Mouse (Mus musculus) left cerebral cortex, postnatal 10 days (tissue): ENCODE measurements at regions not wholly inside any gene's neighbourhood (a gene's known extent, or its start where the extent isn't known, plus 50 kb on each side); places are given as distances from the start of the nearest gene placed in this dataset.
A peak's percentile ranks its signal among the peaks of the same experiment; 100 is the strongest.

Experiments
- DNase-seq, 2 experiments: peaks; one replicate each; pipeline ENCODE4 v3.0.0; 2021 to 2022; ENCODE audit warnings: low spot score in 2 of 2, mixed read lengths in 1 of 2; ENCODE audit errors: extremely low spot score in 1 of 2
- intact Hi-C: fragments of 180-260 bp; cut with DNase I; formaldehyde crosslinking; loops from one replicate; pipeline ENCODE4 v1.15.1; 2025

DNA sequence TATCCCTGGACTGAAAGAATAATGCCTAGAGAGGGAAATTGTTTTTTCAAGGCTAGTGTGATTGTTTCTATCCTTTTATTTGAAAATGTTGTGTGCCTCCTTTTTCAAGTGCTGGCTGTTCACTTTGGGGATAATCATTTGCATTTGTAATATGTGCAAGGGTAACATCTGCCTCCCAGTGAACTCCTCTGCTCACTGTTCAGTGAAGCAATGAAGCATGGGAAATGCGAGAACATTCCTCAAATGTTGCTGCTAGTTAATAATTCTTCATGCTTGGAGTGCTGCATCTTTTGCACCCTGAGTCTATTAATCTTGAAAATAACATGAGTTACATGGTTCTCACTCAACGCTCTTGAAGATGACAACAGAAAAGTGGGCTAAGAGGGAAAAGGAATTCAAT, 310.6 kb downstream of the Serpinb8 start:
- no peak for DNase-seq
- intact Hi-C loops, result no loop called here

DNA sequence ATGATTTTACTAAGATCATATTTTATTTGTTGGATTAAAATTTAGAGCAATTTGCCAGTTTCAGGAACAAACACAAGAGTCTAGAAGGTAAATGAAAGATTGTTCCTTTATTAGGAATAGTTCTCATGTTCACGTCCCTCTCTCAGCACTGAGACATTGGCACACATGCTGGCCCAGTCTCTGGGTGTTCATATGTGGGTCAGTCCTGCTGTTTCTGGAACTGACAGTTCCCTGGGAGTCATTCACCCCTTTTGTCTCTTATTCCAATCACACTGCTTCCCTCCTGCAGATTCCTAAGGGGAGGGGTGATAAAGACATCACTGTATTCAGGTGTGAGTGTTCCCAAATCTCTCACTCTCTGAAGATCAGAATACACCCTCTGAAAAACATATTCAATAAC, 311.1 kb downstream of the Serpinb8 start:
- intact Hi-C loops, result no loop called here
- no peak for DNase-seq

DNA sequence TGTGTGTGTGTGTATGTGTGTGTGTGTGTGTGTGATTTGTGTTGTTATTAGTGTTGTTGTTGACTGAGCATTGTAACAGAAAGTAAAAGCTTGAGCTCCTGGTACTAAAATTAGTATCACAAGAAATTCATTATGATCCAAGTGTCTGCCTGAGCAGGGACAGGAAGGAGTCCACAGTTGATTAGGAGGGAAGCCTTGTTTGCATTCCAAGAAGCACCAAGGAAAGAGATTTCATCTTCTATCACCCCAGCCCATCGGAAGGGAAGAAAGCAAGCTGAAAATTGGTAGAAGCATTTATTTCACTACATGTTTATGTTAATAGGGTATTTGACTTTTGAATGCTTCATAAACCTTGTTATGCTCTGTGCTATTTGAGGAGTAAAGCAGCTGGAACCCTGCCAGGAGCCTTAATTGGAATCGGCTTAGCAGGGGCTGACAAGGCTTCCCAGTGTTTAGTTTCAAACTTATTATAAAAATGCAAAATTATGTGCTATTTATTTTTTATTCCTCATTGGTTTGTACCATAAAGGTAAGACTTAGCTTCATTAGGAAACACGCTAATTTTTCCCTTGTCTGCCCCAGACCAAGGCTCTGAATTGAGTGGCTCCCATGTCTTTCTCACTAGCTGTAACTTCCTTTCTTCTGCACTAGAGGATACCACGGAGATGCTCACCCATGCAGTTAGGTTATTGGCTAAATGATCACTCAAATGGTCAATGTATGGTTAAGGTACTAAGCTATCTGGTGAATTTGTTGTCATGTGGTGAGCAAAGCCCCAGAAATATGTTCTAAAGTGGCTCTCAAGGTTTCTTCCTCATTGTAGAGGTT, 318.6 kb downstream of the Serpinb8 start:
- peak in 1 of 2 experiments; percentile 30 for DNase-seq

DNA sequence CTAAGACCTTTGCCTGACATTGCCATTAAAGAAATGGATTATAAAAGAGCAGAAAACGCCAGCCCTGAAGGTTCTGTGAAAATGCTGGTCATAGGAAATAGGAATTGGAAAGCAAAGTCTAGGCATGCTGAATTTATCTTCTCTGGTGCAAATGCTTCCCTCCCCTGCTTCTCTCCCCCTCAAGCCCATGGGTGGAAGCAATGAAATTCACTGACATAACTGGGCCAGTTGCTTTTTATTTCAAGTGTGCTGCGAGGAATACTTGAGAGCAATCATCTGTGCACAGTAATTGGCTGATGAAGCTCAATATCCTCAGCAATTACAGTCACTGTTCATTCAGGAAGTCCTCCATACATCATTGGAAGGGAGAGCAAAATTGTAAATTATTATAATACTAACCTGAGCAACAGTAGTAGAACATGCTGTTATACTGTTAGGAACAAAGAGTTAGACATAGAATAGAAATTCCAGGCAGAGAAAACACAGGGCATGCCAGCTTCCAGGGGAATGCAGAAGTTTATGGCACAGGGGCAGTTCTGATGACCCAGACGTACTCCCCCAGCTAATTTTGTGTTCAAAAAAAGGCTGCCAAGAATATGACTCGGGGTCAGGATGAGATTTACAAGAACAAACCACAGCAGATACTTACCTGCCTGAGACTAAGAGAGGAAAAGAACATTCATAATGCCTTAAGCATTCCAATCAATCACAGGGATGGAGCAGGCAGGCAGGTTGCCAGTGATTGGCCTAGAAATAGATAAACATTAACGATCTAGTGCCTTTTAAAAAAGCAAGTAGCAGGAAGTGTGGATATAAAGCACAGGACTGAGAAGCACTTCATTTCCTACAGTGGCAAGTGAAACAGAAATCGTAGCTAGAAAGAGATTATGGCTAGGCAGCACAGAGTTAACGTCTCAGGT, 325.1 kb downstream of the Serpinb8 start:
- DNase-seq, result no peak
- intact Hi-C loops, result no loop called here

More for the DNA sequence above, 318.6 kb downstream of the Serpinb8 start:
- intact Hi-C loops, result no loop called here

DNA sequence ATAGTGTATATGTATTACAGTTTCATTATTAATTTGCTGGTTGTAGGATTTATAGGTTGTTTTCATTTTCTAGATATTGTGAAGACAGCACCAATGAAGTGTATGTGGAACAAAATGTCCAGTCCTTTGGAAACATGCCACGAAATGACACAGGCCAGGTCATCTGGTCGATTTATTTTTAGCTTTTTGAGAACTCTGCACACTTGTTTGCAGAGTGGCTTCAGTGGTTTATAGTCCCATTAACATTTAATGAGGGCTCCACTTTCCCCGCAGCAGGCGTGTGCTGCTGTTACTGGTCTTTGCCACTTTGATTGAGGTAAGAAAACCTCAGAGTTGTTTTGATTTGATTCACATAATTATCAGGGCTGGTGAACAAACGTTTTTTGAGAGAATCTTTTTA, 327.2 kb downstream of the Serpinb8 start:
- no peak for DNase-seq
- intact Hi-C loops, result no loop called here

DNA sequence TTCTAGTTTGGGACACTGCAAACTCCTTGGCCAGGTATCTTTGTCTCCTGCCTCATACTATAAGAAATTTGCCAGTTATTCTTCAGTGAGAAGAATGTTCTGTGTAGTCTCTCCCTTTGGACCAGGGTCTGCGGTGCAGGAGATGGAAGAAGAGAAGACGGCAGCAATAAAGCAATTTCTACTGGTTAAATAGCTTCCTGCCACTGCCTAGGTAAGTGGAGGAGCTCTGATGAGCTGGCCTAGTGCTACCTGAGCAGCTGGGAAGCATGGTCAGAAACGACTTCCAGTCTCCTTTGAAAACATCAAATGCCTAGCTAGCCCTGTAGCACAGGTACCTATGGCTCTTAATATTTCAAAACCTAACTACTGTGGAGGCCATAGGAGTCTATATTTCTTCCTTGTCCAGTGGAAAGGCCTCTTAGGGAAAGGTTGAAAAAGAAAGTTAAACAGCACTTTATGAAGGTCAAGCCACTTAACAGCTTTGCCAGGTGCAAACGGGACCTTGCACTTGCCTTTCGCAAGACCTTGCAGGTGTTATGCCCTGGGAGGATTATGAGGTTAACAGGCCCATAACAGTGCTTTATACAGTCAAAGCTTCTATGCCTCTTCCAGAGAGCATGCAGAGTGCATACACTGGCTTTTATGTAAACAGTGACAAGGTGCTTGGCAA, 351.9 kb downstream of the Serpinb8 start:
- intact Hi-C loops, result no loop called here
- DNase-seq, result no peak

DNA sequence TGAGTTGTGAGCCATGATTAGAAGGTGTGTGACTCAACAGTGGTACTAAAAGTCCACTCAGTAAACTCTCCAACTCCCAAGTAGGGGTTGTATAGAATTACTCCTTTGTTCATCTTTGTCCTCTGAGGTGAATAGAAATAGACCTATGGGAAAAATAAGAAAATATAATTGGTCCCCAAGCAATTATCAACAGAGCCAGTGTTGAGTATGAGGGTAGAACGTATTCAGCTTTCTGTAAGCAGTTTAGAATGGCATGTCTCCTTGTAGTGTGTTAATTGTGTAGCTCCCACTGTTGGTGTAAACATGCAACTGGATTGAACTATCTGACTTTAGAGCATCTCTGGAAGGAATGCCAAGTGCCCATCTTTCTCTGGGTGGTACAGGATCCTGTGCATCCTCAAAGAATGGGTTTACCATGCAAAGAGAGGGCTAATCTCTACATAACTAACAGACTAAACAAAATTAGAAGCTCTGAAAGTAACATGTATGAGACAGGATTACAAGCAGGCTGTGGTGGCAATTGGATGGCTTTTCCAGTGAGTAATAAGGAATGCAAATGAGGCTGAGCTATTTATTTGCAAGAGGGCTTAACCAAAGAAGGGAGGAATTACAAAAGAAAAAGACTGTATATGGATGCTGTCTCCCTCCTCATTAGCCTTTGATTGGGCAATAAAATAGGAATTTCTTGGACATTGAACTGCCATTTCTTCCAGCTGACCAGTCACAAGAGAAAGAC, 356.6 kb downstream of the Serpinb8 start:
- intact Hi-C loops, result no loop called here
- no peak for DNase-seq

DNA sequence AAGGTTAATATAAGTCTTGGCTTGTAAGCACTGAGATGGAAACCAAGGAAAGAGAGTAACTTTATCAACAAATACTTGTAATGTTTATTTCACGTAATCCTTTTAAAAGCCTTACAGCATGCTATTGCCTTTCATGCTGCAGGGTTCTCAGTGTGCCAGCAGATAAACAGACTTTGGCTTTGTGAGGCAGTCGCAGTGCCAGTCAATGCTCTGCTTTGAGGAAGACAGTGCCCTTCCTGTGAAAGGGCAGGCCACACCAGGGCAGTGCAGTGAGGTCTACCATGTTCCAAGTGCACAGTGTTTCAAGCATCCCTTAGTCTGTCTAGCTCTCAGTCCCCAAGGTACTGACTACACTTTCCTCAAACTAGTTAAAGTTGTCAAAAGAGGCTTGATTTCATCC, 360.6 kb downstream of the Serpinb8 start:
- DNase-seq, result no peak
- intact Hi-C loops, result no loop called here

DNA sequence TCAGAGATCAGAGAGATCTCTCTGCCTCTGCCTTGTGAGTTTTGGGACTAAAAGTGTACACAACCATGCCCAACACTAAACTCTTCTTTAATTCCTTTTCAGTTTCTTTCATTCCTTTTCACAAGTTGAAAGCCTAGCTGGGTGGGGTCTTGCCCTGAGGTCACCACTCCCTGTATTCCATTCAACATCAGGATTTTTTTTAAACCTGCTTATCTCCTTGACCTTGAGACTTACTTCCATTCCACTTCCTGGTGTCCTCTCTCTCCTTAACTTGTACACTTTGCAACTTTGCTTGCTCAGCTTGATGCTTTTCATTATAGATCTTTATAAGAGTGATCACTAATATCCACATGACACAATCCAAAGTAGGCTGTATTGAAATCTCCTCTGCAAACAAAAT, 371.2 kb downstream of the Serpinb8 start:
- intact Hi-C loops, result no loop called here

DNA sequence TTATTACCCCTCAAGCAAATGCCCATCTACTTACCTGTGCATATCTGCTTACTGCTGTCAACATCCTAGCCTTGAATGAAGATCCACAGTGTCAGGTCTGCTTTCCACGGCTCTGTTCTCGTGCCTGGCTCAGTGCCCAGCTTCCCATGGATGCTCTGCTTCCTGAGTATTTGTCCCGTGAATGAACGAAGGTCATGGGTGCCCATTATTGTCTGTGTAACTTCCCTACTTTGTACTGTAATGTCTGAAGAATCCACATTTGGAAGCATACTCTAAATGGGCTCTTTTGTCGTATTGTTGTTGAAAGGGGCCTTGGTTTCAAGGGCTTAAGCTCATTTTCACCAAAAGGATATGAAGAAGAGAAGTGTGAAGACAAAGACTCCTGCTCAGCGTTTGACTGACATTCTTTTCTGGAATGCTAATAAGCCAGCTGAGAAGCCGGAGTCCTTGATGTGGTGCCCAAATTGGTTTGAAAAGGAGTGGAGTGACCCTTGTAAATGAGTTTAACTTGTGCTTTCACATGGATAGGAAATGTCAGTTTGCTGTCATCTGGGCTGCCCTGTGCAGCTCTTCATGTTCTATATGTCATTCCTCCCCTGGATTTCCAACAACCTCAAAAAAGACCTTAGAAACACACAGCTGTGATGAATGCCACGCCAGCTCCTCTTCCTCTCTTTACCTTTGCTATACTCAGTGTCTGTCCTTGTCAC, 386.0 kb downstream of the Serpinb8 start:
- intact Hi-C loops, result no loop called here
- no peak for DNase-seq

More for the DNA sequence above, 371.2 kb downstream of the Serpinb8 start:
- no peak for DNase-seq

DNA sequence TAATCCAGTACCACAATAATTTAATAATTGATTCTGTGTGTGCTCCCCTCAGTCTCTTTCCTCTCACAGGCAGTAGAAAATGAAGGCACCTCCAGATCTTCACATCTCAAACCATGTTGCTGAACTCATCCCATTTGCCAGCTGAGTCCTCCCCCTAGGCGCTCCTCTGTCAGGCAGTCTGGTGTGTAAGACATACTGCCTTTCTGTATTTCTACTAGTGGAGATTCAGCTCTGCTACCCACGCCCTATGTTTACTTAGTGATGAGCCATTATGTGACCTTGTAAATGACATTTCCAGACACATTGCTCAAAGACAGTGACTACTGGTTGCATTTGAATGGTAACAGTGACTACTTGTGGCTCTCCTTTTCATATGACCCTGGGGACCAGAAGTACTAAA, 387.9 kb downstream of the Serpinb8 start:
- DNase-seq, result no peak
- intact Hi-C loops, result no loop called here

DNA sequence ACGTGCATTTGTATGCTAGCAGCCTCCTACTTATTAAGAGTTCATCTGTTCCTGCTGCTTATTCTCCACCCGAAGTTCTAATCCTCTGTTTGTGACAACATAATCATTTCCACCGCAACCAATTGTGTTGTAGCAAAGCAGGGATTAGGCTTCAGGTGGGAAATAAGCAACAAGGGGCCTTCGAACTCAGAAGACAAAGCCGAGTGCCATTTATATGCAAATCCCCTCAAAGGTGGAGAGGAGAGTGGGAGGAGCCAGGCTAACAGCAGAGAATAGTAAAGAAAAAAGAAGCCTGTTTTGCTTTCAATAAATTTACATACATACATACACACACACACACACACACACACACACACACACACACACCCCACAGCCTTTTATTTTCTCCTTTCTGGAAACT, 388.6 kb downstream of the Serpinb8 start:
- no peak for DNase-seq
- intact Hi-C loops, result no loop called here

DNA sequence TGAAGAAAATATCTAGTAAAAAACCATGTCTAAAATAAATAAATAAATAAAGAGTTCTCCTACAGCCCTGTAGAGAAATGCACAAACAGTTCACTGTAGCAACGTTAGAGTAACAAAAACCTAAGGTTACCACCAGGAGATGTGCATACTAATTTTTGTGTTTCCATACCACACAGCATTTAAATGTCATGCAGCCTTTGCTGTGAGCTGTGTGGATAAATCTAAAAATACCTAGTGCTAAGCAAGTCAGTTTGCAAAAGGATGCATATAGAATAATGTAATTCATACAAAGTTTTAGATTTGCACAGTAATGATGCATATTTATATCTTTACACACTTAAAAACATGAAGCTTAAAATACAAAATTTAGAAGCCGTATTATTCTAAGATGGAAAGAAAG, 395.8 kb downstream of the Serpinb8 start:
- no peak for DNase-seq

DNA sequence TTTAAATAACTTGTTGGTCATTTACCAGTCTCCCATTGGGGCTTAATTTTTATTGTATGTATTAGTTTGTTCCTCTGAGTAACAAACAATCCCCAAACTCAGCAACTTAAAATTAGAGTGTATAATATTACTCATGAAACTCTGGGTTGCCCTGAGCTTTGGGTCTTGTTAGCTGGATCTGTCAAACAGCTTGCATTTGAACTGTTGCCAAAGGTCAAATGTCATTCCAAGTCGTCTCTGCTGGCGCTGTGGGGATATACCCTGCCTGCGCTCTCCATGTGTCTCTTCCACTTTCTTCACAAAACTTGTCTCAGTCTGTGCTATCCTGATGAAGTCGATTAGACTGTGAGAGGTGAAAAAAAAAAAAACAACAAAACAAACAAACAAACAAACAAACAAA, 398.3 kb downstream of the Serpinb8 start:
- DNase-seq, result no peak
- intact Hi-C loops, result no loop called here

More for the DNA sequence above, 395.8 kb downstream of the Serpinb8 start:
- intact Hi-C loops, result no loop called here

DNA sequence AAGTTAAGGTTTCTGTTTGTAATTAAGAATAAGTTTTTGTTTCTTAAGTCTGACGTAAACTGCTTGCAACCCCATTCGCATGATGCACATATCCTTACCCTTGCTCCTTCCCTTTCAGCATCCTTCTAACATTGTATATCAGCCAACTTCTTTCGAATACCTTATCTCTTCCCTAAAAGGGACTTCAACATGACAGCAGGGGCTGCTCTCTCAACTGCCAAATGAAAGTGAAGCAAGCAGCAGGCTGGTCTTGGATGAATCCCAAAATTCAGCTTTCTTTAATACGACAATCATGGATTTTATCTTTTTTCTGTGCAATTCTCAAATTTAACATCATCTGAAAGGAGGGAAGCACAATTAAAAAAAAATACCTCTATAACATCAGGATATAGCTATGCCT, 403.2 kb downstream of the Serpinb8 start:
- DNase-seq, result no peak
- intact Hi-C loops, result no loop called here

DNA sequence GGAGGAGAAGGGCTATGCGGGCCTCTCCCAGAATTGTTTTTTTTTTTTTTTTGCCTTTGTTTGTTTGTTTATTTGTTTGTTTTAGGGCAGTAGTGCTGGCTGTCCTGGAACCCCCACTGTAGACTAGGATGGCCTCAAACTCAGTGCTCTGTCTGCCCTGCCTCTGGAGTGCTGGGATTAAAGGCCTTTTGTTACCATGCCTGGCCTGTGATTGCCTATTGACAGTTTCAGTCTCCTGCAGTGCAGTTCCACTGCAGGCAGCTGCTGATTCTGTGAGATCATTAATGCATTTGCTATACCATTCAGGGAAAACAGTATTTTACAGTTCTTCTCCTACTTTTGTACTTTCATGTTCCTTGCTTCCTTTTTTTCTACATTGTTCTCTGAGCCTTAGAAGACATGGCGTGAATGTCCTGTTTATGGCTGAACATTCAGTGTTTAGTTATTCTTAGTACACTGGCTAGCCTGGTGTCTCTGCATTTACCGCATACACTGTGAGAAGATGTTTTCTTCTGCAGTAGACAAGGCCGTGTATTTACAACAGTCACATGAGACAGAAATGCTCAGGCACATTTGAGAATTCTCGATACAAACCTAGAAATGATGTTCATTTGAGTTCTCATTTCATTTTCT, 434.0 kb downstream of the Serpinb8 start:
- no peak for DNase-seq
- intact Hi-C loops, result no loop called here

DNA sequence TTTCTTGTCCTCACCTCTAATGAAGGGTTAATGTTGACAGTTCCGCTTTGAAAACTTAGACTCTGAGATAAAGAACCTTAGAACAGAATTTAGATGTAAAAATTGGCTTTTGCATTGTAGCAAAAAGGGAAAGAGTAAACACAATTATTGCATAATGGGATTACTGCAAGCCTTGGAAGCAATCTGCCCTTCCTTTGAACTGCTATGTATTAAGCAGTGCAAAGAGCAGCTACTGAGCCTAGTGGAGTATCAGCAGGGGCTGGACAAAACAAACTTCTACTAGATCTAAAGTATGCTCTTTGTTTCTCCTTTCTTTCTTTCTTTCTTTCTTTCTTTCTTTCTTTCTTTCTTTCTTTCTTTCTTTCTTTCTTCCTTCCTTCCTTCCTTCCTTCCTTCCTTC, 434.9 kb downstream of the Serpinb8 start:
- intact Hi-C loops, result no loop called here
- no peak for DNase-seq

DNA sequence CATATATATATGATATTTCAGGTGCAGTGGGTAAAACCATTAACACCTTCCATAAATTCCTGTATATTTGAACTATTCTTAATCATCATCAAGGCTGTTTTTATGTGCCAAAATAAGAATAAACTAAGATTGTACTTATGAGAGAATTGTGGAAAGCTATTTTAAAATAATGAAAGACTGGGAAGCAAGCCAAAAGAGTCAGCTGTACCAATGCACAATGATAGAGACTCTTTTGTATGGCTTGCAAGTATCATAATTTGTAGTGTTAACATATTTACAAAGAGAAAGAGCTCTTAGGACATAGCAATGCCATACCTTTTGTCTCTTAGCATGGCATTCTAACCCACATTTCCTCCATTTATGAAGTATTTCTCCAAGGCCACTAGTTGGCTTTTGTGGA, 436.7 kb downstream of the Serpinb8 start:
- DNase-seq, result no peak
- intact Hi-C loops, result no loop called here
